Mouse (Mus musculus): ENCODE results near the gene Sgpl1. TPM values are rescaled to one million over a fixed set of nuclear protein-coding genes. Genes with fewer than 3 reads are reported as not detected.
A peak's percentile ranks its signal among the peaks of the same experiment; 100 is the strongest.

Sgpl1 gene
- 59.0 and 66.5 TPM in 2 replicates for polyA plus RNA-seq (2016; fragmentation: Nextera tagmentation; extraction: Ambion mirVana)

- under 1% methylated on average over 82 of the region's 82 CpGs for WGBS
- H3K4me1 ChIP-seq: peaks cover 18% of the 10 kb centered on the region
- peak within 1 kb of the TSS; percentile 95 for H3K4me3 ChIP-seq
- 0 out of 2 replicates have a peak, but pooled peaks cover 4% of the 10 kb centered on the region for H3K36me3 ChIP-seq
- peak; percentile 94 for DNase-seq (ENCODE audit: low spot score)
- peak within 1 kb of the TSS; percentile 91 for H3K27ac ChIP-seq (replicated peaks)
- no peaks in the 10 kb centered on the region for H3K27me3 ChIP-seq (ENCODE audit: low read depth, poor library complexity, severe bottlenecking)
- H3K9me3 ChIP-seq (replicated peaks): no peaks in the 10 kb centered on the region
Measured at GRCm38 (mm10) chr10:61147157-61148040, at the start of gene Sgpl1. TSS of gene Sgpl1 (minus strand) at chr10:61147703.

- DNase-seq (ENCODE audit: low spot score): no peak
- WGBS: 91% methylated on average over 5 of the region's 5 CpGs
- peaks cover 26% of the 10 kb centered on the region for H3K27me3 ChIP-seq (ENCODE audit: low read depth, poor library complexity, severe bottlenecking)
- peaks cover 13% of the 10 kb centered on the region for H3K4me1 ChIP-seq
- no peak overlapping the region for H3K27ac ChIP-seq (replicated peaks)
- no peaks in the 10 kb centered on the region for H3K9me3 ChIP-seq (replicated peaks)
- no peak overlapping the region for H3K4me3 ChIP-seq
- H3K36me3 ChIP-seq: no peaks in the 10 kb centered on the region
Measured at GRCm38 (mm10) chr10:61195718-61196291, 48.3 kb upstream of the Sgpl1 start.

- peaks cover 7% of the 10 kb centered on the region for H3K4me1 ChIP-seq
- H3K4me3 ChIP-seq: no peak overlapping the region
- no peak for DNase-seq (ENCODE audit: low spot score)
- 91% methylated on average over 8 of the region's 8 CpGs for WGBS
- H3K27ac ChIP-seq (replicated peaks): no peak overlapping the region
- H3K27me3 ChIP-seq (ENCODE audit: low read depth, poor library complexity, severe bottlenecking): peaks cover 22% of the 10 kb centered on the region
- H3K36me3 ChIP-seq: no peaks in the 10 kb centered on the region
- no peaks in the 10 kb centered on the region for H3K9me3 ChIP-seq (replicated peaks)
Measured at GRCm38 (mm10) chr10:61195216-61195615, 47.7 kb upstream of the Sgpl1 start.

- 87% methylated on average over 9 of the region's 9 CpGs for WGBS
- no peak overlapping the region for H3K27ac ChIP-seq (replicated peaks)
- no peak for DNase-seq (ENCODE audit: low spot score)
Measured at GRCm38 (mm10) chr10:61194611-61195010, 47.1 kb upstream of the Sgpl1 start.

GRCm38 (mm10) chr10:61188010-61188409 lies 40.5 kb upstream of the Sgpl1 start:
- Histone ChIP-seq H3K27ac (replicated peaks) (no peak overlapping the region), H3K36me3 (no peaks in the 10 kb centered on the region), H3K4me3 (no peak overlapping the region), H3K4me1 (peaks cover 11% of the 10 kb centered on the region), H3K27me3 (ENCODE audit: low read depth, poor library complexity, severe bottlenecking) (no peaks in the 10 kb centered on the region), H3K9me3 (replicated peaks) (no peaks in the 10 kb centered on the region)
- WGBS: 70% methylated on average over 3 of the region's 3 CpGs
- no peak for DNase-seq (ENCODE audit: low spot score)

More at GRCm38 (mm10) chr10:61194611-61195010, 47.1 kb upstream of the Sgpl1 start:
- no peaks in the 10 kb centered on the region for H3K9me3 ChIP-seq (replicated peaks)
- H3K27me3 ChIP-seq (ENCODE audit: low read depth, poor library complexity, severe bottlenecking): peaks cover 22% of the 10 kb centered on the region
- no peak overlapping the region for H3K4me3 ChIP-seq
- H3K36me3 ChIP-seq: no peaks in the 10 kb centered on the region
- peaks cover under 1% of the 10 kb centered on the region for H3K4me1 ChIP-seq

- H3K27ac ChIP-seq (replicated peaks): no peak overlapping the region
- H3K4me1 ChIP-seq: peaks cover 14% of the 10 kb centered on the region
- no peaks in the 10 kb centered on the region for H3K36me3 ChIP-seq
- 85% methylated on average over 3 of the region's 3 CpGs for WGBS
- H3K27me3 ChIP-seq (ENCODE audit: low read depth, poor library complexity, severe bottlenecking): no peaks in the 10 kb centered on the region
- H3K4me3 ChIP-seq: no peak overlapping the region
- H3K9me3 ChIP-seq (replicated peaks): no peaks in the 10 kb centered on the region
- no peak for DNase-seq (ENCODE audit: low spot score)
Measured at GRCm38 (mm10) chr10:61187001-61187400, 39.5 kb upstream of the Sgpl1 start.

- 77% methylated on average over 6 of the region's 6 CpGs for whole genome bisulfite sequencing
Measured at GRCm38 (mm10) chr10:61179927-61180326, 32.4 kb upstream of the Sgpl1 start.

GRCm38 (mm10) chr10:61178687-61179086 lies 31.2 kb upstream of the Sgpl1 start:
- no peak overlapping the region for H3K4me3 ChIP-seq
- no peaks in the 10 kb centered on the region for H3K9me3 ChIP-seq (replicated peaks)
- WGBS: 90% methylated on average over 8 of the region's 8 CpGs
- peaks cover 30% of the 10 kb centered on the region for H3K27me3 ChIP-seq (ENCODE audit: low read depth, poor library complexity, severe bottlenecking)
- DNase-seq (ENCODE audit: low spot score): no peak
- H3K4me1 ChIP-seq: peaks cover 17% of the 10 kb centered on the region
- no peaks in the 10 kb centered on the region for H3K36me3 ChIP-seq
- no peak overlapping the region for H3K27ac ChIP-seq (replicated peaks)

More at GRCm38 (mm10) chr10:61179927-61180326, 32.4 kb upstream of the Sgpl1 start:
- Histone ChIP-seq H3K4me1 (peaks cover 14% of the 10 kb centered on the region), H3K9me3 (replicated peaks) (no peaks in the 10 kb centered on the region), H3K27me3 (ENCODE audit: low read depth, poor library complexity, severe bottlenecking) (peaks cover 19% of the 10 kb centered on the region), H3K27ac (replicated peaks) (no peak overlapping the region), H3K36me3 (no peaks in the 10 kb centered on the region), H3K4me3 (no peak overlapping the region)
- no peak for DNase-seq (ENCODE audit: low spot score)

GRCm38 (mm10) chr10:61177751-61178150 lies 30.2 kb upstream of the Sgpl1 start:
- no peak overlapping the region for H3K4me3 ChIP-seq
- H3K4me1 ChIP-seq: peaks cover 17% of the 10 kb centered on the region
- no peak for DNase-seq (ENCODE audit: low spot score)
- no peaks in the 10 kb centered on the region for H3K36me3 ChIP-seq
- no peak overlapping the region for H3K27ac ChIP-seq (replicated peaks)
- peaks cover 30% of the 10 kb centered on the region for H3K27me3 ChIP-seq (ENCODE audit: low read depth, poor library complexity, severe bottlenecking)
- 86% methylated on average over 4 of the region's 4 CpGs for WGBS
- H3K9me3 ChIP-seq (replicated peaks): no peaks in the 10 kb centered on the region

GRCm38 (mm10) chr10:61176221-61176790 lies 28.8 kb upstream of the Sgpl1 start:
- Histone ChIP-seq H3K27ac (replicated peaks) (no peak overlapping the region), H3K36me3 (no peaks in the 10 kb centered on the region), H3K4me3 (peak overlapping the region; percentile 37), H3K9me3 (replicated peaks) (no peaks in the 10 kb centered on the region), H3K27me3 (ENCODE audit: low read depth, poor library complexity, severe bottlenecking) (peaks cover 30% of the 10 kb centered on the region), H3K4me1 (peaks cover 14% of the 10 kb centered on the region)
- no peak for DNase-seq (ENCODE audit: low spot score)
- WGBS: 46% methylated on average over 7 of the region's 7 CpGs

GRCm38 (mm10) chr10:61175442-61176204 lies 28.1 kb upstream of the Sgpl1 start:
- no peaks in the 10 kb centered on the region for H3K36me3 ChIP-seq
- DNase-seq (ENCODE audit: low spot score): peak; percentile 59
- WGBS: 15% methylated on average over 24 of the region's 24 CpGs
- H3K9me3 ChIP-seq (replicated peaks): no peaks in the 10 kb centered on the region
- H3K4me1 ChIP-seq: peaks cover 14% of the 10 kb centered on the region
- H3K27me3 ChIP-seq (ENCODE audit: low read depth, poor library complexity, severe bottlenecking): peaks cover 30% of the 10 kb centered on the region
- H3K27ac ChIP-seq (replicated peaks): no peak overlapping the region; the same call in 1 of the 2 replicates
- peak overlapping the region; percentile 37 for H3K4me3 ChIP-seq

- no peaks in the 10 kb centered on the region for H3K36me3 ChIP-seq
- WGBS: 54% methylated on average over 13 of the region's 13 CpGs
- H3K9me3 ChIP-seq (replicated peaks): no peaks in the 10 kb centered on the region
- peaks cover 30% of the 10 kb centered on the region for H3K27me3 ChIP-seq (ENCODE audit: low read depth, poor library complexity, severe bottlenecking)
- no peak overlapping the region for H3K4me3 ChIP-seq
- DNase-seq (ENCODE audit: low spot score): no peak
- H3K4me1 ChIP-seq: peaks cover 14% of the 10 kb centered on the region
- no peak overlapping the region for H3K27ac ChIP-seq (replicated peaks)
Measured at GRCm38 (mm10) chr10:61174711-61175441, 27.4 kb upstream of the Sgpl1 start.
